Mouse (Mus musculus) forebrain, embryonic 11.5 days (tissue): ENCODE measurements around the gene Fgl2. TPM values are rescaled to one million over a fixed set of nuclear protein-coding genes. Genes with fewer than 3 reads are reported as not detected.

ENCODE experiments used
- ATAC-seq: fragments of 200-750 bp; cut with Nextera tagmentation; replicated peaks from 2 replicates; pipeline ENCODE4 v1.8.0; 2017; ENCODE audit warnings: moderate TSS enrichment; ENCODE audit not compliant: low FRiP score
- DNase-seq: peaks from one replicate; pipeline ENCODE4 v3.0.0-alpha.2; 2017; ENCODE audit warnings: low spot score
- H3K27ac ChIP-seq: fragments of 300-500 bp; sonication (generic); 2 replicates; pipeline ENCODE4 v1.5.1; 2014; ENCODE audit warnings: low read depth, low read length
- H3K27me3 ChIP-seq: fragments of 300-500 bp; sonication (generic); 2 replicates; pipeline ENCODE4 v1.6.1; 2014; ENCODE audit warnings: mild to moderate bottlenecking, low read length, mixed read lengths; ENCODE audit not compliant: control insufficient read depth, insufficient read depth
- H3K36me3 ChIP-seq: fragments of 300-500 bp; sonication (generic); 2 replicates; pipeline ENCODE4 v1.6.1; 2014; ENCODE audit warnings: mild to moderate bottlenecking, low read length, moderate library complexity, mixed read lengths; ENCODE audit not compliant: control insufficient read depth, insufficient read depth
- H3K4me1 ChIP-seq: fragments of 300-500 bp; sonication (generic); replicated peaks from 2 replicates; pipeline ENCODE4 v1.6.1; 2014; ENCODE audit warnings: low read length, mixed read lengths; ENCODE audit not compliant: control insufficient read depth, insufficient read depth
- H3K4me2 ChIP-seq: fragments of 300-500 bp; sonication (generic); 2 replicates; pipeline ENCODE4 v1.6.1; 2014; ENCODE audit warnings: low read depth, mild to moderate bottlenecking, low read length, moderate library complexity, mixed read lengths; ENCODE audit not compliant: severe bottlenecking
- H3K4me3 ChIP-seq: fragments of 300-500 bp; sonication (generic); 2 replicates; pipeline ENCODE4 v1.5.1; 2014; ENCODE audit warnings: low read depth, low read length
- H3K9ac ChIP-seq: fragments of 300-500 bp; sonication (generic); 2 replicates; pipeline ENCODE4 v1.6.1; 2014; ENCODE audit warnings: low read length
- H3K9me3 ChIP-seq: fragments of 300-500 bp; sonication (generic); 2 replicates; pipeline ENCODE4 v1.6.1; 2016; ENCODE audit warnings: low read length, mixed read lengths; ENCODE audit not compliant: control insufficient read depth
- WGBS: fragments of 180-500 bp; shearing (Covaris S2); extraction: QIAGEN DNeasy Blood & Tissue Kit; methylation state at CpG from one replicate; pipeline ENCODE4 v1.1.7; 2014; 5-methylcytosine and 5-hydroxymethylcytosine counted together
- polyA plus RNA-seq: library from polyadenylated mRNA; unstranded; fragments of >200 nt; fragmentation: Nextera tagmentation; extraction: Ambion mirVana; gene quantifications from 2 replicates; pipeline ENCODE4 v1.2.1, GENCODE M21; 2014

The Fgl2 gene
- polyA plus RNA-seq, 1 experiment from 2014 or later, result 1.6 TPM

GRCm38 (mm10) chr5:21388855-21389254 is 16.4 kb downstream of the Fgl2 start:
- WGBS, result 80% methylated on average over 4 of the region's 4 CpGs
- ATAC-seq (no peak), DNase-seq (no peak)
- Histone ChIP-seq H3K4me2 (no peak overlapping the region), H3K27ac (no peak overlapping the region), H3K9me3 (no peaks in the 10 kb centered on the region), H3K27me3 (no peaks in the 10 kb centered on the region), H3K9ac (no peak overlapping the region), H3K36me3 (no peaks in the 10 kb centered on the region), H3K4me3 (no peak overlapping the region), H3K4me1 (no peaks in the 10 kb centered on the region)

GRCm38 (mm10) chr5:21391616-21392384 is 19.4 kb downstream of the Fgl2 start:
- no peaks in the 10 kb centered on the region for H3K27me3 ChIP-seq
- 74% methylated on average over 13 of the region's 13 CpGs for WGBS

GRCm38 (mm10) chr5:21394562-21394961 is 22.1 kb downstream of the Fgl2 start:
- 71% methylated on average over 2 of the region's 2 CpGs for WGBS
- no peak overlapping the region for H3K9ac ChIP-seq
- DNase-seq, result no peak
- H3K4me2 ChIP-seq, result no peak overlapping the region
- H3K27ac ChIP-seq, result no peak overlapping the region
- H3K27me3 ChIP-seq, result no peaks in the 10 kb centered on the region
- no peaks in the 10 kb centered on the region for H3K9me3 ChIP-seq
- H3K36me3 ChIP-seq, result no peaks in the 10 kb centered on the region
- ATAC-seq, result no peak
- H3K4me3 ChIP-seq, result no peak overlapping the region
- H3K4me1 ChIP-seq, result no peaks in the 10 kb centered on the region

More at GRCm38 (mm10) chr5:21391616-21392384, 19.4 kb downstream of the Fgl2 start:
- Histone ChIP-seq H3K4me1 (no peaks in the 10 kb centered on the region), H3K27ac (no peak overlapping the region), H3K4me2 (no peak overlapping the region), H3K9me3 (no peaks in the 10 kb centered on the region), H3K36me3 (no peaks in the 10 kb centered on the region), H3K4me3 (no peak overlapping the region), H3K9ac (no peak overlapping the region)
- DNase-seq (no peak), ATAC-seq (no peak)

DNA sequence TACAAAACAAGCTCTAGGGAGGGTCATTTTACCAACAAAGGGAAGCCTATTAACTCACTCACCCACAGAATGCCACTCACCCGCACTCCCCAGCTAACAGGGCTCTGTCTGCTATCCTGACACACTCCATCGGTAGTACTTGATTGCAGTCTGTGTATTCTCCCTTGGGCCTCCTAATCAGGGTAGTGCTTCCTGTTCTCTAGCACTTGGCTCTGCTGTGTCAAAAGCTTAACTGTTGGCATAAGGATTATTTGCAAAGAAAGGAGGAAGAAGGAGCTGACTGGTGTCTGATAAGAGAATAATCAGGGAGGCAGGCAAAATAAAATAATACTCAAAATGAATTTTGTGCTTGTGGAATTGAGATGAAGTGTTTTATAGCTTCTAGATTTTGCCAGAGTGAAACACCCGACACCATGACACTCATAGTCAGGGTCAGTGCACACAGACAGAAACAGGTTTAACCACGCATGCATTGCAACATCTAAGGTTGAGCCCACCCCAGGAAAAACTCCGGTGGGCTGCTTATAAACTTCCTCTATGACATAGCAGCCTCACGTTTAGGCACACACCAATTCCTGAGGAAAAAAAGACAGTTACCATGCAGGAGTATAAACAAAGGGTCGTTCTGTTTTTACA is 22.9 kb downstream of the Fgl2 start:
- no peak for ATAC-seq
- Histone ChIP-seq H3K36me3 (no peaks in the 10 kb centered on the region), H3K4me3 (no peak overlapping the region), H3K4me2 (no peak overlapping the region), H3K27ac (no peak overlapping the region), H3K9me3 (no peaks in the 10 kb centered on the region), H3K4me1 (no peaks in the 10 kb centered on the region), H3K27me3 (no peaks in the 10 kb centered on the region), H3K9ac (no peak overlapping the region)
- no peak for DNase-seq
- WGBS, result 51% methylated on average over 7 of the region's 7 CpGs

GRCm38 (mm10) chr5:21411261-21411666 is 38.8 kb downstream of the Fgl2 start:
- Histone ChIP-seq H3K36me3 (no peaks in the 10 kb centered on the region), H3K27ac (no peak overlapping the region), H3K27me3 (no peaks in the 10 kb centered on the region), H3K9me3 (no peaks in the 10 kb centered on the region), H3K9ac (no peak overlapping the region), H3K4me3 (no peak overlapping the region), H3K4me2 (no peak overlapping the region), H3K4me1 (no peaks in the 10 kb centered on the region)
- 85% methylated on average over 5 of the region's 5 CpGs for WGBS
- DNase-seq (no peak), ATAC-seq (no peak)

GRCm38 (mm10) chr5:21412056-21412455 is 39.6 kb downstream of the Fgl2 start:
- no peak overlapping the region for H3K9ac ChIP-seq
- no peaks in the 10 kb centered on the region for H3K27me3 ChIP-seq
- 86% methylated on average over 5 of the region's 5 CpGs for WGBS
- no peak for ATAC-seq
- H3K27ac ChIP-seq, result no peak overlapping the region
- no peaks in the 10 kb centered on the region for H3K4me1 ChIP-seq
- no peaks in the 10 kb centered on the region for H3K36me3 ChIP-seq
- H3K4me2 ChIP-seq, result no peak overlapping the region
- H3K9me3 ChIP-seq, result no peaks in the 10 kb centered on the region
- H3K4me3 ChIP-seq, result no peak overlapping the region
- DNase-seq, result no peak

DNA sequence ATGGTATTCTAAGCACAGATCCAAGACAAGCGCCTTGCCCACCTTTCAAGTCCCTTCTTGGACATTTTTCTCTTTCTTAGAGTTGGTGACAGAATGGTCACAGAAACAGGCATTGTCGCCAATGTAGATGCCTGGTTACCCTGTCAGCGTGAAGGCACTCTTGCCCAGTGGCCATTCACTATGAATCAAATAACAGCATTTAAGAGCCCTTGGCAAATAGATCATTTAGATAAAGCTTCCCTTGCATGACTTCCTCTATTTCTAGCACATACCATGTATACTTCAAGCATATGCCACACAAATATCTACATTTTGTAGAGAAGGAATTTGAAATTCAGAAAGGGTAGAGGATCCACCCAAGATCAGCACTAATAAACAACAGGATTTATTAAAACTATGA is 40.9 kb downstream of the Fgl2 start:
- H3K4me2 ChIP-seq, result no peak overlapping the region
- no peaks in the 10 kb centered on the region for H3K36me3 ChIP-seq
- no peaks in the 10 kb centered on the region for H3K9me3 ChIP-seq
- no peaks in the 10 kb centered on the region for H3K4me1 ChIP-seq
- H3K4me3 ChIP-seq, result no peak overlapping the region
- no peak for DNase-seq
- no peaks in the 10 kb centered on the region for H3K27me3 ChIP-seq
- H3K27ac ChIP-seq, result no peak overlapping the region
- no peak for ATAC-seq
- H3K9ac ChIP-seq, result no peak overlapping the region
- 87% methylated on average over 3 of the region's 3 CpGs for WGBS

- H3K27me3 ChIP-seq, result no peaks in the 10 kb centered on the region
- H3K9me3 ChIP-seq, result no peaks in the 10 kb centered on the region
- no peak overlapping the region for H3K9ac ChIP-seq
- H3K4me2 ChIP-seq, result no peak overlapping the region
- H3K4me3 ChIP-seq, result no peak overlapping the region
- no peaks in the 10 kb centered on the region for H3K4me1 ChIP-seq
- WGBS, result 70% methylated on average over 1 of the region's 1 CpGs
- no peak for DNase-seq
- no peaks in the 10 kb centered on the region for H3K36me3 ChIP-seq
- H3K27ac ChIP-seq, result no peak overlapping the region
- ATAC-seq, result no peak
These were observed 41.8 kb downstream of the Fgl2 start for GRCm38 (mm10) chr5:21414116-21414820.
